Mouse (Mus musculus): ENCODE measurements around the gene Dscaml1.
A peak's percentile ranks its signal among the peaks of the same experiment; 100 is the strongest.

Dscaml1 gene

GRCm38 (mm10) chr9:45633036-45633435 lies 206.6 kb downstream of the Dscaml1 start:
- no peak for DNase-seq (ENCODE audit: low read depth, low spot score)

- DNase-seq (ENCODE audit: low read depth, low spot score), result peak; percentile 54
These were observed 208.6 kb downstream of the Dscaml1 start for GRCm38 (mm10) chr9:45634978-45635377.

- DNase-seq (ENCODE audit: low read depth, low spot score), result no peak
These were observed 210.9 kb downstream of the Dscaml1 start for GRCm38 (mm10) chr9:45637346-45637745.

GRCm38 (mm10) chr9:45638184-45638917 lies 211.9 kb downstream of the Dscaml1 start:
- DNase-seq (ENCODE audit: low read depth, low spot score), result no peak

GRCm38 (mm10) chr9:45644833-45645388 lies 218.5 kb downstream of the Dscaml1 start:
- DNase-seq (ENCODE audit: low read depth, low spot score), result no peak

GRCm38 (mm10) chr9:45645526-45645925 lies 219.1 kb downstream of the Dscaml1 start:
- DNase-seq (ENCODE audit: low read depth, low spot score), result no peak

GRCm38 (mm10) chr9:45651078-45651809 lies 224.8 kb downstream of the Dscaml1 start:
- no peak for DNase-seq (ENCODE audit: low read depth, low spot score)

GRCm38 (mm10) chr9:45651810-45652177 lies 225.4 kb downstream of the Dscaml1 start:
- DNase-seq (ENCODE audit: low read depth, low spot score), result no peak

GRCm38 (mm10) chr9:45657172-45658062 lies 231.0 kb downstream of the Dscaml1 start:
- no peak for DNase-seq (ENCODE audit: low read depth, low spot score)

- no peak for DNase-seq (ENCODE audit: low read depth, low spot score)
These were observed 233.8 kb downstream of the Dscaml1 start for GRCm38 (mm10) chr9:45660191-45660590.

- DNase-seq (ENCODE audit: low read depth, low spot score), result no peak
These were observed 236.0 kb downstream of the Dscaml1 start for GRCm38 (mm10) chr9:45662471-45662870.

GRCm38 (mm10) chr9:45663386-45664315 lies 237.2 kb downstream of the Dscaml1 start:
- no peak for DNase-seq (ENCODE audit: low read depth, low spot score)

- no peak for DNase-seq (ENCODE audit: low read depth, low spot score)
These were observed 237.9 kb downstream of the Dscaml1 start for GRCm38 (mm10) chr9:45664326-45664725.

- DNase-seq (ENCODE audit: low read depth, low spot score), result no peak
These were observed 238.5 kb downstream of the Dscaml1 start for GRCm38 (mm10) chr9:45664871-45665394.

- no peak for DNase-seq (ENCODE audit: low read depth, low spot score)
These were observed 249.5 kb downstream of the Dscaml1 start for GRCm38 (mm10) chr9:45675931-45676330.

- DNase-seq (ENCODE audit: low read depth, low spot score), result no peak
These were observed 250.2 kb downstream of the Dscaml1 start for GRCm38 (mm10) chr9:45676578-45676977.

GRCm38 (mm10) chr9:45677236-45677781 lies 250.9 kb downstream of the Dscaml1 start:
- peak; percentile 72 for DNase-seq (ENCODE audit: low read depth, low spot score)

- no peak for DNase-seq (ENCODE audit: low read depth, low spot score)
These were observed 251.7 kb downstream of the Dscaml1 start for GRCm38 (mm10) chr9:45677952-45678663.

- DNase-seq (ENCODE audit: low read depth, low spot score), result no peak
These were observed 252.2 kb downstream of the Dscaml1 start for GRCm38 (mm10) chr9:45678664-45679026.
